In the genomic region with DNA sequence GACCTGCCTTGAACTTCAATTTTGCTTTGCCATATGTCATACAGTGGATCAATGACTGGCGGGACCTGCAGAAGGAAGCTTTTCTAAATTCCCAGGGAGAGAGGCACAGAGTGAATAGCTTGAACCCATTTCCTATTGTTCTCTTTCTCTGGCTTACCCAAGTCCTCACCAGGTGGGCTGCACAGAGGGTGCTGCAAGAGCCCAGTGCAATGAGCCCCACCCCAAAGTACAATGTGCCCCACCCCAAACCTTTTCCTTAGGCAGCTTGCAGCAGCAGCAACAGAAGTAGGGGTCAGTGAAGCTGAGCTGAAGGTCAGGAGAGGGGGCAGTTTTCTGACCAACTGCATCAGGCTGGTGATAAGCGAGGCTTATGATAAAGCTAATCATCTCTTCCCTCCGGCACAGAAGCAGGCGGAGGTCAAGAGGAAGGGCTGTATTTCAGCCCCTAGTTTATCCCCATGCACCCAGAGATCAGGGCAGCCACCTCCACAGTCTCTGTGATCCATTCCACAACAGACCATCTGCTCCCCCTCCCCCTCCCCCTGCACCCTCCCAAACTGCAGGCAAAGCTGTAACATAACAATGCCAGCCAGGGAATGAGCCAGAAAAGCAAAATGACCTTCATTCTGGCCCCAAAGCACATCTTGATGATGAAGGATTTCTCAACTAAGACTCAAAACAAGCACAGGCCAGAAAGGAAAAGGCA, we compare ENCODE assay signal across 10 mouse cellular contexts.
A peak's percentile ranks its signal among the peaks of the same experiment; 100 is the strongest.
DNase-seq lines count a peak whose midpoint lies in the region; ATAC-seq lines count a peak whose summit lies in the region.
"Had no signal": no experiment of that assay in that cellular context is flagged by ENCODE, and none has a peak within 500 bp of the region (broad histone marks: within the 10 kb centered on the region; RNA-seq: fewer than 3 reads in every experiment).

No protein-coding gene starts in this region.

- H3K9ac ChIP-seq in heart, embryonic 13.5 days, result peak overlapping the region; percentile 45; the same call in 1 of the 2 replicates
- no peak overlapping the region for H3K9ac ChIP-seq in forebrain, embryonic 14.5 days (ENCODE audit: low read length)
- peak overlapping the region; percentile 18; the same call in 1 of the 2 replicates for H3K9ac ChIP-seq in neural tube, embryonic 13.5 days
- H3K9ac ChIP-seq: liver, embryonic 15.5 days had no signal

- no peak for ATAC-seq in heart, embryonic 13.5 days (ENCODE audit: extremely low read depth, insufficient number of reproducible peaks, low FRiP score, low TSS enrichment)
- peak; percentile 40; the same call in 1 of the 2 replicates for ATAC-seq in forebrain, embryonic 14.5 days
- no peak for ATAC-seq in neural tube, embryonic 13.5 days (ENCODE audit: low read depth)

- no peaks in the 10 kb centered on the region for H3K9me3 ChIP-seq in heart, embryonic 13.5 days
- H3K9me3 ChIP-seq in forebrain, embryonic 14.5 days (replicated peaks; ENCODE audit: control insufficient read depth, low read length), result no peaks in the 10 kb centered on the region
- no peaks in the 10 kb centered on the region for H3K9me3 ChIP-seq in neural tube, embryonic 13.5 days
- H3K9me3 ChIP-seq: liver, embryonic 15.5 days; megakaryocyte, embryonic 14.5 days had no signal

- no peaks in the 10 kb centered on the region for H3K36me3 ChIP-seq in heart, embryonic 13.5 days
- no peaks in the 10 kb centered on the region for H3K36me3 ChIP-seq in forebrain, embryonic 14.5 days (ENCODE audit: control insufficient read depth, insufficient read depth, low read length)
- H3K36me3 ChIP-seq in neural tube, embryonic 13.5 days, result no peaks in the 10 kb centered on the region
- H3K36me3 ChIP-seq: liver, embryonic 15.5 days had no signal

- H3K4me1 ChIP-seq in heart, embryonic 13.5 days, result peaks cover 57% of the 10 kb centered on the region
- peaks cover 32% of the 10 kb centered on the region for H3K4me1 ChIP-seq in forebrain, embryonic 14.5 days (ENCODE audit: control insufficient read depth, insufficient read depth, low read length)
- H3K4me1 ChIP-seq in neural tube, embryonic 13.5 days (replicated peaks), result peaks cover 62% of the 10 kb centered on the region
- H3K4me1 ChIP-seq: megakaryocyte, embryonic 14.5 days had no signal

- H3K4me3 ChIP-seq in heart, embryonic 13.5 days, result no peak overlapping the region
- no peak overlapping the region for H3K4me3 ChIP-seq in forebrain, embryonic 14.5 days (ENCODE audit: low read depth, low read length)
- H3K4me3 ChIP-seq in neural tube, embryonic 13.5 days, result no peak overlapping the region
- H3K4me3 ChIP-seq: liver, embryonic 15.5 days; megakaryocyte, embryonic 14.5 days had no signal

- no peak overlapping the region for H3K4me2 ChIP-seq in heart, embryonic 13.5 days
- no peak overlapping the region for H3K4me2 ChIP-seq in forebrain, embryonic 14.5 days (ENCODE audit: low read length)
- no peak overlapping the region for H3K4me2 ChIP-seq in neural tube, embryonic 13.5 days
- H3K4me2 ChIP-seq: liver, embryonic 15.5 days had no signal

- no peak for DNase-seq in heart, adult 11 months
- DNase-seq in cerebellum, adult 11 months, result peak; percentile 45
- DNase-seq in forebrain, embryonic 14.5 days (ENCODE audit: low spot score), result peak; percentile 54
- no peak for DNase-seq in urinary bladder, postnatal 4 days (ENCODE audit: low spot score in 2 of 2)
- no peak for DNase-seq in B cell, adult 2 months
- no peak for DNase-seq in lung, postnatal 36 days

- no peaks in the 10 kb centered on the region for H3K27me3 ChIP-seq in heart, embryonic 13.5 days (replicated peaks)
- no peaks in the 10 kb centered on the region for H3K27me3 ChIP-seq in forebrain, embryonic 14.5 days (replicated peaks; ENCODE audit: control insufficient read depth, insufficient read depth, low read length)
- H3K27me3 ChIP-seq in neural tube, embryonic 13.5 days, result no peaks in the 10 kb centered on the region
- H3K27me3 ChIP-seq: liver, embryonic 15.5 days had no signal

- no peak overlapping the region for H3K27ac ChIP-seq in heart, embryonic 13.5 days (replicated peaks)
- no peak overlapping the region; the same call in 1 of the 2 replicates for H3K27ac ChIP-seq in forebrain, embryonic 14.5 days (ENCODE audit: low read depth, low read length)
- peak overlapping the region; percentile 64 for H3K27ac ChIP-seq in neural tube, embryonic 13.5 days (replicated peaks)
- H3K27ac ChIP-seq: liver, embryonic 15.5 days had no signal

- WGBS in heart, embryonic 13.5 days, result 33% methylated on average over 4 of the region's 4 CpGs
- WGBS in forebrain, embryonic 14.5 days, result 53% methylated on average over 4 of the region's 4 CpGs
- WGBS in neural tube, embryonic 13.5 days, result 33% methylated on average over 4 of the region's 4 CpGs

Comparison
In these comparisons a context has a peak if more than half of its experiments do, and no peak if none do; other contexts are left out.
1. DNase-seq: peak in cerebellum, adult 11 months (single experiment) and forebrain, embryonic 14.5 days (single experiment); none in heart, adult 11 months (single experiment), urinary bladder, postnatal 4 days (0 of 2), B cell, adult 2 months (0 of 2) and lung, postnatal 36 days (single experiment).